Mouse (Mus musculus) 3T3-L1 (cell line): Measurements from ENCODE around the gene Zfp988.
"Not testable (repeated sequence)": the region's sequence is repeated elsewhere in the genome, so short reads cannot be mapped to it uniquely, and the experiment has no call there.

Experiments
- DNase-seq: peaks from one replicate; pipeline ENCODE4 v3.0.0-alpha.2; 2015; ENCODE audit warnings: low read depth, low spot score

Gene Zfp988

DNA sequence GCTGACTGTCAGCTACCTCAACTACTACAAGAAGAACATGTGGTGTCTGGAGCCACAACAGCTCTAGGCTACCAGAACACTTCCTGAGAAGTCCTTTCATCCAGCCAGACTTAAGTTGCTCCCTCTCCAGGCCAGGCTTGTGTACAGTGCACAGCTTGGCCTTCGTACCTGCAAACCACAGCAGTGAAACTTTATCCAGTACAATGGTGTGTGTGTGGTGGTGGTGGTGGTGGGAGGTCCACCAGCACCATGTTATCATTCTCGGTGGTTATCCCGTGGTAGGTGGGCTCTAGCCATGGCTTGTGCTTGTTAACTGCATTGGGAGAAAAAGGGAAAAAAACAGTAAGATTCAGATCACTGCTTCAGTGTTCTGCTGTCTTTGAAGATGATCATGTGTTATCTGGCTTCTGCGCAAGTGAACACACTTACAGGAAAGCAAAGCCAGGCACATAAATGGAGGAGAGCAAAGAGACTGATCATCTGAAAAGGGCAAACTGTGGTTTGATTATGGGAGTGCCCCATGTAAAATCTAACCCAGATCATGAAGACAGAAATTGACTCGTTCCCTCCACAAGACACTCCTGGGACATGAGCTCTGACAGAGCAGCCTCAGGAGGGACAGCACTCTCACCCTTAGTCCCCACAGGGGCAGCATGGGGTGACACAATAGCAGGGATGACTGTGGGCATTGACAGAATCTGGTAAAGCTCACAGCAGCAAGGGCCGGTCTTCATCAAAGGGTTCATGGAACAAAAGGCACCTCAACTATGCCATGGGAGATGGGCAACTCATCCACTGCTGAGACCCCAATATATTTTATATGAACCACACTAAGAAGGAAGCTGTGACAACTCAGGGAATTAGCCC, 37.8 kb downstream of the Zfp988 start:
- DNase-seq, result peak; percentile 14

DNA sequence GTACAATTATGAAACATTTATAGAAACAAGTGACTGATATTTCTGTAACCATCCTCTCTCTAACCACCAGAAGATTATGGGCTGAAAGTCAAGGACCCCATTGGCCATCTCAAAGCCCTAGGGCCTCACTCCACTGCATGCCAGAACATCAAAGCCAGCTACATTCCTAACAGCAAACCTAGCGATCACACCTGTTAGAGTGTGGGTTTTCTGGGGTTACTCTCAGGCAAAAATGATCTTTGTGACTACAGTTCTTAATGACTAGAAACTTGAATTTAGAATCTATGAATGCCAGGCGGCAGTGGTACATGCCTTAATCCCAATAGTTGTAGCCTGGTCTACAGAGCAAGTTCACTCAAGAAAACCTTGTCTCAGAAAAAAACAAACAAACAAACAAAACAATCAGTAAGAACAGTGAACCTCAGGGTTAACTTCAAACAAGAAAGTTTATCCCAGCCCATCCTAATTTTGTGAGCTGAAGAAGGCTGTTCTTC, 39.6 kb downstream of the Zfp988 start:
- not testable (repeated sequence) for DNase-seq

DNA sequence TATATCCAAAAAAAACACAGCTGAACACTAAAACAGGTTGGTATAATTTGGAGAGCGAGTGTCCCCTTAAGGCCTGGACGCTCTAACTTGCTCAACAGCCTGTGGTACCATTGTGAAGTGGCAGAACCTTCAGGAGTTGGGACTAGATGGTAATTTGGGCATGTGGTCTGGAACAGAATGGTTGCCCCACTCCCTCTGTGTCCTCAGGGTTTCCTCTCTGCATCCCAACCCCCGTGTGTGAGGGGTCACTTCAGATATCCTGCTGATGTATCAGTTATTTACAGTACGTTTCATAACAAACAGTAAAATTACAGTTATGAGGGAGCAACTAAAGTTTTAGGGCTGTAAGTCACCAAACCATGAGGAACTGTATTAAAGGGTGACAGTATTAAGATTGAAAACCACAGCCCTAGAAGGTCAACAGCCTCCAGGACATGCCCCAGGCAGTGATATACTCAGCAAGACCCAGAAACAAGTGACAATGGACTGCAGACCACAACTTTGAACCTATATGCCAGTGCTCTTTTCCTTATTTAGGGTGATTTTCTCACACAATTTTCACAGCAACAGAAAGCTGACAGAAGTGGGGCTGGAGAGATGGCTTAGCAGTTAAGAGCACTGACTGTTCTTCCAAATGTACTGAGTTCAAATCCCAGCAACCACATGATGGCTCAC, 41.0 kb downstream of the Zfp988 start:
- DNase-seq, result not testable (repeated sequence)

DNA sequence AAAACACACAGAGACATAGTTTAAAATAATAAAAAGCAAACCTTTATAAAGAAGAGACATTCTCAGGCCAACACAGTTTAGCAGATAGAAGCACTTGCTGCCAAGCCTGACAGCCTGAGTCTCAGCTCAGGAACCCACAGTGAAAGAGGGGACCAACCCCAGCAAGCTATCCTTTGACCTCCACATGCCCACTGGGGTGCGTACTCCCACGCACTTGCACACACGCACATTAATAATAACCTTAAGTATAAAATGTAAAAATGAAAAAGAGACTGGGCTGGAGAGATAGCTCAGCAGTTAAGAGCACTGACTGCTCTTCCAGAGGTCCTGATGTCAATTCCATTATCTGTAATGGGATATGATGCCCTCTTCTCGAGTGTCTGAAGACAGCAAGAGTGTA, 41.8 kb downstream of the Zfp988 start:
- DNase-seq, result not testable (repeated sequence)

DNA sequence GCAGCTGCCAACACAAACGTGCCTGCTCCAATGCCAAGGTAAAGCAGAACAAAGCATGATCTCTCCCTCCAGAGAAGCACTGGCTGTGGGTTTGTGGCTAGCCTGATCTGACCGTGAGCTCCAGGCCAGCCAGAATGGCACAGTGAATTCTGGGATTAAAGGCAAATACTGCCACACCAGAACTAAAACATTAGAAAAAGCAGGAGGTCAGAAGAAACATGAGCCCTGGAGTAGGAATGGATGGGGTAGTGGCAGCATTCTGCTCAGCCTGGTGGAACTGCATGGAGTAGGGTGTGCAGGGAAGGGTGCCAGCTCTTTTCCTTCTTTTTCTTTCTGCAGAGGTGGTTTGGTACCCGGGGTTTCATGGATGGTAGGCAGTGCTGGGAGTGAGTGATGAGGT, 42.4 kb downstream of the Zfp988 start:
- not testable (repeated sequence) for DNase-seq

DNA sequence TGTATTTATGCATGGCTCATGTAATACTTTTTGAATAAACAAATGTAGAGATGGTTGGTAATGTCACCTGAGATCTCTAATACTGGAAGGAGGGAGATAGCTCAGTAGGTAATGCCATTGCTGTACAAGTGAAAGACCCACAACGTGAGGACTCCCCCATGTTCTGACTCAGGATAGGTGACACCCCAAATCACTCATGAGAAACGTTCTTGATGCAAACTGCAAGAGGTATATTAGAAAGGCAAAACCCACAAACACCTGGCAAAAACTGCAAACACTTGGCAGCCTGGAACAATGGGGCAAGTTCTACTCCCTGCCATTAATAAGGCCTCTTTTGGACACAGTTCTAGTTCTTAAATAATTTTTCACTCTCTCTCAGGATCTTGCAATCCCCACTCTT, 42.9 kb downstream of the Zfp988 start:
- not testable (repeated sequence) for DNase-seq

DNA sequence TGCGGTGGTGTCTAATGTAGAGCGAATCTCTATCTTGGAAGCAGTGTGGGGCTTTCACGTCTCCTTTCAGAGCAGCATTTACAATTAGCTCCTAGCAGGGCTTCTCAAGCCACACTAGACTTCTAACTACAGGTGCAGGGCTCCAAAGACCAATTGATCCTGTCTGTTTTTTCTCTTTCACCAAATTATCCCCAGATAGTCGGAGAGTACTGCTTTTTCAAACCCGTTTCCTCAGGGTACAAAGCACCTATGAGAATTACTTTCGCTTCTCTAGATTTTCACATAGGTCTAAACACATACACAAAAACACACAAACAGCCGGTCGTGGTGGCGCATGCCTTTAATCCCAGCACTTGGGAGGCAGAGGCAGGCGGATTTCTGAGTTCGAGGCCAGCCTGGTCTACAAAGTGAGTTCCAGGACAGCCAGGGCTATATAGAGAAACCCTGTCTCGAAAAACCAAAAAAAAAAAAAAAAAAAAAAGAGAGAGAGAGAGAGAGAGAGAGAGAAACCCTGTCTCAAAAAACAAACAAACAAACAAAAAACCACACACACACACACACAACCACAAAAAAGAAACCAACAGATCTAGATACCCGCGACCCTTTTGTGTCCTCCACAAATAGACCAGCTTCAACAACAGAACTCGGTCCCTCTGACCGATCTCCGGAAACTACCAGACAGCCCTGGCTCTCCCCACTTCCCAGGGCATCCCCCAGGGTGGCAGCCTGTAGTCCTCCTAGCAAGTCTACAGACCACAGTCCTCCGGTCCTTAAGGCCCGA, 43.6 kb downstream of the Zfp988 start:
- DNase-seq, result not testable (repeated sequence)

DNA sequence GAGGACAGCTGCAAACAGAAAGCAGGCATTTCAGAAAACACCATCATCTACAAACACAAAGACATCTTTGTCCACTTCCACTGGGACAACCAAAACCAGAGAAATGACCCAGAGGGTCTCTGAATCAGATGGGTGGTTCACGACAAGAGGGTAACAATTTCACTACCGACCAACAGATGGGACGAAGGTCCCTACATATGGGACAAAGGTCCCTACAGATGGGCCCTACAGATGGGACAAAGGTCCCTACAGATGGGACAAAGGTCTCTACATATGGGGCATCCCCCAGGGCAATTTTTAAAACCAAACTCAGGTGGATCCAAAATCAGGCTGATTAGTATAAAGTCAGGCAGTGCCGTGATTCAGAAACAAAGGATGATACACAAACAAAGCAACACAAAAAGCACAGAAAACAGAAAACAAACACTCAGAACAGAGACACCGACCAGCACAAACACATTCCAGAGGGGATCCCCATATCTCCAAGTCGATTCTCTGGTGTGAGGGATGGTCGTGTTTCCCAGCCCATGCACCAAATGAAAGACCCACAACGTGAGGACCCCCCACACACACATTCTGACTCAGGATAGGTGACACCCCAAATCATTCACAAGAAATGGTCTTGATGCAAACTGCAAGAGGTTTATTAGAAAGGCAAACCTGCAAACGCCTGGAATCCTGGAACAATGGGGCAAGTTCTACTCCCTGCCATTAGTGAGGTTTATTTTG, 44.4 kb downstream of the Zfp988 start:
- DNase-seq, result not testable (repeated sequence)

DNA sequence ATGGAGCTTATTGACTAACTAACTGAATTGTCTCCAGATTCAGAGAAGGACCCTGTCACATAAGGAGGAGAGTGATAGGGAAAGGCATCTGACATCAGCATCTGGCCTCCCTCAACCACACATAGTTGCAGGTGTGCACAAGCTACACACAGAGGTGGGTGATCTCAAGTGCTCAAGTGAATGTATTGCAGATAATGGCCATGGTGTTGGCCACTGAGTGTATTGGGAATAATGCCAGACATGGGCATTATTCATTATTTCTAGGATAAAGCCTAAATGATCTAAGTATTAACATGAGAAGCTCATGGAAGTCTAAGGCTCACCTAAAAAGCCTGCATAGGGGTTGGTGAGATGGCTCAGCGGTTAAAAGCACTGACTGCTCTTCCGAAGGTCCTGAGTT, 45.1 kb downstream of the Zfp988 start:
- peak; percentile 15 for DNase-seq

DNA sequence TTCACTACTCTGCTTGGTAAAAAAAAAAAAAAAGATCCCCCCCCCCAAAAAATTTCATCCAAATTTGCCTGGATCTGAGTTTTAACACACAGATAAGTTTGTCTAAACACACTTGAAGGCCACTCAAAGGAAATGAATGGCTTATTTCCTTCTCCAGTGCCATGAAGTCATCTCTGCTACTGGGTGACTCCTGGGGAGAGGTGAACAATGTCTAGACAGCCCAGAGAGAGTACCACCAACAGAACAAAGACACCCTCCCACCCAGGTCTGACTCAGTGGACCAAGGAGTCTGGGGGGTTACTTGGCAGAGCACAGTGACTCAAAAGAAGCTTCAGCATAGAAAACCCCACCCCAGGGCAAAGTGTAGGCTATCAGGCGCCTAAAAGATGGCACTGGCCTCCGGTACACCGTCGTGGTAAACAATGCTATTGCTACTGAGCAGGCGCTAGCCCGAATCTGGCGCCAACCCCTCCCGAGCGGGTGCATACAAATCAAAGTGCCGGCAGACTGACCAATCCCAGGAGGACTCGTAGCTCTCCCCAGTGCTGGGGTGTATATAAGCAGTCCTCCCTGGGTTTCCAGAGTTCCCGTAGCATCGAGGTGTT, 46.0 kb downstream of the Zfp988 start:
- not testable (repeated sequence) for DNase-seq

DNA sequence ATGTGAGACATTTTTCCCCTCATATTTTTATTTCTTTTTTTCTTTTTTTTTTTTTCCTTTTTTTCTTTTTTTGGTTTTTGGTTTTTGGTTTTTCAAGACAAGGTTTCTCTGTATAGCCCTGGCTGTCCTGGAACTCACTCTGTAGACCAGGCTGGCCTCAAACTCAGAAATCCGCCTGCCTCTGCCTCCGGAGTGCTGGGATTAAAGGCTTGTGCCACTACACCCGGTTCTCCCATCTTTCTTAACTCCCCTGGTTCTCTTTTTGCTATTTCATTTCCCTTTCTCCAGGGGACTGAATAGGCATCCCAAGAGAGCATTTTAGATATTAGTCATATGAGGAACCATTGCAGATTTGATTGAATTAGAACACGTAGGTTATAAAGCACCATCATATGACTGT, 48.2 kb downstream of the Zfp988 start:
- DNase-seq, result not testable (repeated sequence)

DNA sequence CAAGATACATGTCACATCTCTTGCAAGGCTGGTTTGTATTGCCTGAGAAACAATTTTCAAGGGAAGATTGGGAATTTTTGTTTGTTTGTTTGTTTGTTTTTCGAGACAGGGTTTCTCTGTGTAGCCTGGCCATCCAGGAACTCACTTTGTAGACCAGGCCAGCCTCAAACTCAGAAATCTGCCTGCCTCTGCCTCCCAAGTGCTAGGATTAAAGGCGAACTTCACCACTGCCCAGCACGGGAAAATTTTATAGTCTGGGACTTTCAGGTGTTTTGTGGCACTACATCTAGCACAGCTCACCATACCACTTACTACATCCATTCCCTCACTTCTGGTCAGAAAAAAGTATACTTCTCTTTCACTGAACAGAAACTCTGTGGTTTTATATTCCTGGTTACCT, 50.6 kb downstream of the Zfp988 start:
- not testable (repeated sequence) for DNase-seq

DNA sequence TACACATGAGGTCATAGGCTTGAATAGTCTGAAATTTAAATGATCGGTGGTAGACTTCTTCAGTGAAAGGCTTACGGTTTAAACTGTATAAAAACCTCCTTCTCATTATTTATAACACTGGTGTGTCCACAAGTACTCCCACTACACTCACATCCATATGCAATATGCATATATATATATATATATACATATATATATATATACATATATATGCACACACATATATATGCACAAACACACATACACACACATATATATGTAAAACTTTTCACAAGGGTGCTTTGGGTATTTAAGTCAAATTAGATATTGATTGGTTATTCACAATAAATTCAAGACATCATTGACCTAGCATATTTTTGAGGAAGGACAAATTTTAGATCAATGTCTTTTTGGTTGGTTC, 51.7 kb downstream of the Zfp988 start:
- not testable (repeated sequence) for DNase-seq

DNA sequence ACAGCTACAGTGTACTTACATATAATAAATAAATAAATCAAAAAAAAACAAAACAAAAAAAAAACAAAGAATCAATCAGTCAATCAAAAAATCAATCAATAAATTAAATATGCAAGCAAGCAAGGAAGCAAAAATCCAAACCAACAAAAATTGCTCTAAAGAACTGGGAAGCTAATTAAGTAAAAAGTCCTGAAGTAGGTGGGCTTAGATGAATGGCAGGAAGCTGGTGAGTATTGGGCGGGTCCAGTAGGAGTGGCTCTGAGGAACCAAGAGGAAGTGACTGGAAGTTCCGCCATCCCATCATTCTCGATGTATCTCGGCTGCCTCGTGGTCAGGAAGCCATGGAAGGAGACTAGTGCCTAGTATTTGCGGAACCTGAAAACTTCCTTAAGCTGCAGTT, 55.5 kb downstream of the Zfp988 start, which contains the start of gene Zfp978:
Gene Zfp978, plus strand, starts transcription at position 301 of the 400 bp plus-strand sequence.
- not testable (repeated sequence) for DNase-seq

DNA sequence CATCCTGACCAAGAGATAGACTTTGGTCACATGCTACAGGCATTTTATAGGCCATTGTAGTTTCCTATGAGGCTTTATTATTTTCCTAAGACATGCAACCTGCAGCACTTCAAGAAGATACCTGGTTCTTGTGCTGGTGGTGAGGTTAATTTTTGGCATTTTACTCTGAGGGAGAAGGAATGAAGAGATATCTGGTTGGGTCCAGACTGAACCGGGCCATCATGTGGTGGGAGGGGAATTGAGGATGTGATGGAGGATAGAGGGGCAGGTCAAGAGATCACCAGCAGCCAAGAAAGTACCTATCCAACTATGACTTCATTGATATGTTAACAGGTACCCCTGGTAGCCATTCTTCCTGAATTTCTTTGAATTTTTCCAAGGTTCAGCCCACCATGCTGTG, 56.4 kb downstream of the Zfp988 start:
- not testable (repeated sequence) for DNase-seq

DNA sequence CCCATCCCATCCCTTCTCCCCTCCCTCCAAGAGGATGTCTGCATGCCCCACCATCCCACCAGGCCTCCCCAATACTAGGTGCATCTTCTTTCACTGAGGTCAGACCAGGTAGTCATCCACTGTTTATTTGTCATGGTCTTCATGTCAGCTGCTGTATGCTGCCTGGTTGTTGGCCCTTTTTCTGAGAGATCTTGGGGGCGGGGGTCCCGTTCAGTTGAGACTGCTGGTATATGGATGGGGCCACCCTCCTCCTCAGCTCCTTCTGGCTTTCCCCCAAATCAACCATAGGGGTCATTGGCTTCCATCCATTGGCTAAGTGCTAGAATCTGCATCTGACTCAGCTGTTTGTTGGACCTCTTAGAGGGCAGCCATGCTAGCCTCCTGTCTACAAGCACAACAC, 64.1 kb downstream of the Zfp988 start:
- DNase-seq, result not testable (repeated sequence)

DNA sequence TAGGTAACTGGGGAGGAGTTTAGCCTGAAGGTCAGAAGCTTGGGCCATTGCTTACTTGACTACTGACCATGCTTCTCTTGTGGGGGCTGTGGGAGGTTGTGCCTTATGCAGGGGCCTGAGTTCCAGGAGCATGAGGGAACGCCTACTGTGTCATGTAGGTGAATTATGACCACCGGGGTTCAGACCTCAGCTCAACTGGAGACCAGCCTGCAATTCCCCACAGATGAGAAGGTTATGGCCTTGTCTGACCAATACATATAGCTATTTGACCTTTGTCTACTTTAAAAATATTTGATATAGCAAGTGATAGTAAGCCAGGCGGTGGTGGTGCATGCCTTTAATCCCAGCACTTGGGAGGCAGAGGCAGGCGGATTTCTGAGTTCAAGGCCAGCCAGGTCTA, 77.7 kb downstream of the Zfp988 start:
- DNase-seq, result not testable (repeated sequence)
